Mouse (Mus musculus): ENCODE data around the gene Ctsa. TPM values are rescaled to one million over a fixed set of nuclear protein-coding genes. Genes with fewer than 3 reads are reported as not detected.
"Not testable (repeated sequence)": the region's sequence is repeated elsewhere in the genome, so short reads cannot be mapped to it uniquely, and the experiment has no call there.

Ctsa gene
- polyA plus RNA-seq, 1 experiment from 2014 or later: 134 TPM

GRCm38 (mm10) chr2:164835164-164835563 is 2.5 kb downstream of the Ctsa start:
- Histone ChIP-seq H3K4me2 (replicated peaks; ENCODE audit: low read depth, low read length) (no peak overlapping the region; the same call in 1 of the 2 replicates), H3K9ac (replicated peaks; ENCODE audit: low read depth, low read length) (no peak overlapping the region), H3K27me3 (ENCODE audit: control insufficient read depth, insufficient read depth, low read length) (no peaks in the 10 kb centered on the region), H3K4me1 (ENCODE audit: control insufficient read depth, insufficient read depth, low read length) (peaks cover 9% of the 10 kb centered on the region; the same call in 1 of the 2 replicates), H3K27ac (ENCODE audit: low read length) (no peak overlapping the region), H3K9me3 (ENCODE audit: control insufficient read depth, low read depth, low read length) (no peaks in the 10 kb centered on the region), H3K4me3 (ENCODE audit: low read depth, low read length) (no peak overlapping the region), H3K36me3 (ENCODE audit: control insufficient read depth, insufficient read depth, low read length) (peaks cover 18% of the 10 kb centered on the region)
- no peak for ATAC-seq (ENCODE audit: insufficient number of reproducible peaks, insufficient read depth, low FRiP score, low read depth)
- 88% methylated on average over 4 of the region's 4 CpGs for WGBS

GRCm38 (mm10) chr2:164845782-164846181 is 13.1 kb downstream of the Ctsa start:
- Histone ChIP-seq H3K9me3 (ENCODE audit: control insufficient read depth, low read depth, low read length) (no peaks in the 10 kb centered on the region), H3K9ac (replicated peaks; ENCODE audit: low read depth, low read length) (no peak overlapping the region), H3K27me3 (ENCODE audit: control insufficient read depth, insufficient read depth, low read length) (no peaks in the 10 kb centered on the region), H3K36me3 (ENCODE audit: control insufficient read depth, insufficient read depth, low read length) (no peaks in the 10 kb centered on the region), H3K4me1 (ENCODE audit: control insufficient read depth, insufficient read depth, low read length) (no peaks in the 10 kb centered on the region), H3K4me3 (ENCODE audit: low read depth, low read length) (no peak overlapping the region), H3K27ac (ENCODE audit: low read length) (no peak overlapping the region), H3K4me2 (replicated peaks; ENCODE audit: low read depth, low read length) (no peak overlapping the region)
- no peak for ATAC-seq (ENCODE audit: insufficient number of reproducible peaks, insufficient read depth, low FRiP score, low read depth)
- 52% methylated on average over 3 of the region's 3 CpGs for WGBS

GRCm38 (mm10) chr2:164850061-164850460 is 17.4 kb downstream of the Ctsa start:
- no peak overlapping the region for H3K4me2 ChIP-seq (replicated peaks; ENCODE audit: low read depth, low read length)
- no peaks in the 10 kb centered on the region for H3K4me1 ChIP-seq (ENCODE audit: control insufficient read depth, insufficient read depth, low read length)
- no peak for ATAC-seq (ENCODE audit: insufficient number of reproducible peaks, insufficient read depth, low FRiP score, low read depth)
- WGBS: 74% methylated on average over 8 of the region's 8 CpGs
- H3K27me3 ChIP-seq (ENCODE audit: control insufficient read depth, insufficient read depth, low read length): no peaks in the 10 kb centered on the region
- H3K4me3 ChIP-seq (ENCODE audit: low read depth, low read length): no peak overlapping the region
- H3K36me3 ChIP-seq (ENCODE audit: control insufficient read depth, insufficient read depth, low read length): no peaks in the 10 kb centered on the region
- H3K27ac ChIP-seq (ENCODE audit: low read length): no peak overlapping the region
- no peaks in the 10 kb centered on the region for H3K9me3 ChIP-seq (ENCODE audit: control insufficient read depth, low read depth, low read length)
- H3K9ac ChIP-seq (replicated peaks; ENCODE audit: low read depth, low read length): no peak overlapping the region

- ATAC-seq (ENCODE audit: insufficient number of reproducible peaks, insufficient read depth, low FRiP score, low read depth); H3K4me2 ChIP-seq (replicated peaks; ENCODE audit: low read depth, low read length): not testable (repeated sequence)
These were observed 22.9 kb downstream of the Ctsa start for GRCm38 (mm10) chr2:164855572-164855971.

GRCm38 (mm10) chr2:164856309-164857100 is 23.8 kb downstream of the Ctsa start:
- no peak overlapping the region; the same call in 1 of the 2 replicates for H3K27ac ChIP-seq (ENCODE audit: low read length)
- peak overlapping the region; percentile 38 for H3K4me3 ChIP-seq (ENCODE audit: low read depth, low read length)
- no peaks in the 10 kb centered on the region for H3K9me3 ChIP-seq (ENCODE audit: control insufficient read depth, low read depth, low read length)
- peak overlapping the region; percentile 98 for H3K4me2 ChIP-seq (replicated peaks; ENCODE audit: low read depth, low read length)
- H3K36me3 ChIP-seq (ENCODE audit: control insufficient read depth, insufficient read depth, low read length): no peaks in the 10 kb centered on the region
- H3K4me1 ChIP-seq (ENCODE audit: control insufficient read depth, insufficient read depth, low read length): peaks cover 15% of the 10 kb centered on the region; the same call in 1 of the 2 replicates
- peaks cover 2% of the 10 kb centered on the region; the same call in 1 of the 2 replicates for H3K27me3 ChIP-seq (ENCODE audit: control insufficient read depth, insufficient read depth, low read length)
- WGBS: 2% methylated on average over 42 of the region's 42 CpGs
- peak; percentile 34; the same call in 1 of the 2 replicates for ATAC-seq (ENCODE audit: insufficient number of reproducible peaks, insufficient read depth, low FRiP score, low read depth)
- peak overlapping the region; percentile 28; the same call in 1 of the 2 replicates for H3K9ac ChIP-seq (replicated peaks; ENCODE audit: low read depth, low read length)

More at GRCm38 (mm10) chr2:164855572-164855971, 22.9 kb downstream of the Ctsa start:
- H3K4me3 ChIP-seq (ENCODE audit: low read depth, low read length); H3K27me3 ChIP-seq (ENCODE audit: control insufficient read depth, insufficient read depth, low read length); H3K36me3 ChIP-seq (ENCODE audit: control insufficient read depth, insufficient read depth, low read length); H3K9ac ChIP-seq (replicated peaks; ENCODE audit: low read depth, low read length); H3K27ac ChIP-seq (ENCODE audit: low read length); H3K9me3 ChIP-seq (ENCODE audit: control insufficient read depth, low read depth, low read length): not testable (repeated sequence)
- peaks cover 15% of the 10 kb centered on the region; the same call in 1 of the 2 replicates for H3K4me1 ChIP-seq (ENCODE audit: control insufficient read depth, insufficient read depth, low read length)
- 73% methylated on average over 5 of the region's 5 CpGs for WGBS

- Histone ChIP-seq H3K27ac (ENCODE audit: low read length) (no peak within 1 kb of the TSS; the same call in 1 of the 2 replicates), H3K4me2 (replicated peaks; ENCODE audit: low read depth, low read length) (peak within 1 kb of the TSS; percentile 98), H3K27me3 (ENCODE audit: control insufficient read depth, insufficient read depth, low read length) (peaks cover 2% of the 10 kb centered on the region; the same call in 1 of the 2 replicates), H3K9me3 (ENCODE audit: control insufficient read depth, low read depth, low read length) (no peaks in the 10 kb centered on the region), H3K36me3 (ENCODE audit: control insufficient read depth, insufficient read depth, low read length) (no peaks in the 10 kb centered on the region), H3K4me1 (ENCODE audit: control insufficient read depth, insufficient read depth, low read length) (peaks cover 15% of the 10 kb centered on the region; the same call in 1 of the 2 replicates), H3K4me3 (ENCODE audit: low read depth, low read length) (peak within 1 kb of the TSS; percentile 38), H3K9ac (replicated peaks; ENCODE audit: low read depth, low read length) (peak within 1 kb of the TSS; percentile 28)
- ATAC-seq (ENCODE audit: insufficient number of reproducible peaks, insufficient read depth, low FRiP score, low read depth): peak; percentile 56; the same call in 1 of the 2 replicates
- WGBS: under 1% methylated on average over 47 of the region's 47 CpGs
These were observed 24.6 kb downstream of the Ctsa start, which contains the start of gene Pltp for GRCm38 (mm10) chr2:164857101-164857821. Gene Pltp (minus strand): TSS chr2:164857711.

GRCm38 (mm10) chr2:164857842-164858553 is 25.3 kb downstream of the Ctsa start:
- 11% methylated on average over 19 of the region's 19 CpGs for WGBS
- peaks cover 2% of the 10 kb centered on the region; the same call in 1 of the 2 replicates for H3K27me3 ChIP-seq (ENCODE audit: control insufficient read depth, insufficient read depth, low read length)
- peak overlapping the region; percentile 98 for H3K4me2 ChIP-seq (replicated peaks; ENCODE audit: low read depth, low read length)
- H3K4me3 ChIP-seq (ENCODE audit: low read depth, low read length): peak overlapping the region; percentile 38
- H3K36me3 ChIP-seq (ENCODE audit: control insufficient read depth, insufficient read depth, low read length): no peaks in the 10 kb centered on the region
- no peaks in the 10 kb centered on the region for H3K9me3 ChIP-seq (ENCODE audit: control insufficient read depth, low read depth, low read length)
- H3K4me1 ChIP-seq (ENCODE audit: control insufficient read depth, insufficient read depth, low read length): peaks cover 15% of the 10 kb centered on the region; the same call in 1 of the 2 replicates
- no peak overlapping the region for H3K27ac ChIP-seq (ENCODE audit: low read length)
- peak overlapping the region; percentile 22; the same call in 1 of the 2 replicates for H3K9ac ChIP-seq (replicated peaks; ENCODE audit: low read depth, low read length)
- ATAC-seq (ENCODE audit: insufficient number of reproducible peaks, insufficient read depth, low FRiP score, low read depth): no peak

GRCm38 (mm10) chr2:164859155-164859554 is 26.5 kb downstream of the Ctsa start:
- H3K36me3 ChIP-seq (ENCODE audit: control insufficient read depth, insufficient read depth, low read length): no peaks in the 10 kb centered on the region
- no peak overlapping the region for H3K4me3 ChIP-seq (ENCODE audit: low read depth, low read length)
- 40% methylated on average over 2 of the region's 2 CpGs for WGBS
- H3K4me2 ChIP-seq (replicated peaks; ENCODE audit: low read depth, low read length): no peak overlapping the region
- H3K27me3 ChIP-seq (ENCODE audit: control insufficient read depth, insufficient read depth, low read length): peaks cover 2% of the 10 kb centered on the region; the same call in 1 of the 2 replicates
- H3K9ac ChIP-seq (replicated peaks; ENCODE audit: low read depth, low read length): no peak overlapping the region
- H3K27ac ChIP-seq (ENCODE audit: low read length): no peak overlapping the region
- H3K4me1 ChIP-seq (ENCODE audit: control insufficient read depth, insufficient read depth, low read length): peaks cover 15% of the 10 kb centered on the region; the same call in 1 of the 2 replicates
- no peaks in the 10 kb centered on the region for H3K9me3 ChIP-seq (ENCODE audit: control insufficient read depth, low read depth, low read length)
- no peak for ATAC-seq (ENCODE audit: insufficient number of reproducible peaks, insufficient read depth, low FRiP score, low read depth)

All from stomach, embryonic 14.5 days (tissue).